Mouse (Mus musculus) megakaryocyte, adult 5-6 weeks (primary cell): ENCODE measurements around the gene Sall1. TPM values are rescaled to one million over a fixed set of nuclear protein-coding genes. Genes with fewer than 3 reads are reported as not detected.

Source experiments
- ATAC-seq: 2 replicates; pipeline ENCODE4 v1.8.0; 2016; ENCODE audit warnings: mild to moderate bottlenecking, inconsistent platforms; ENCODE audit not compliant: poor library complexity, severe bottlenecking
- total RNA-seq, 2 experiments: library from RNA; stranded (forward) in 1 of 2; stranded (reverse) in 1 of 2; fragments of 153-499, 151-499 nt in 1 of 2; fragments of 221-1000, 200-1000 nt in 1 of 2; gene quantifications; 2 replicates each; pipeline versions ENCODE4 v1.2.3 to v1.2.4; 2015 to 2017

Gene Sall1
- total RNA-seq, 2 experiments from 2014 or later, result not detected

DNA sequence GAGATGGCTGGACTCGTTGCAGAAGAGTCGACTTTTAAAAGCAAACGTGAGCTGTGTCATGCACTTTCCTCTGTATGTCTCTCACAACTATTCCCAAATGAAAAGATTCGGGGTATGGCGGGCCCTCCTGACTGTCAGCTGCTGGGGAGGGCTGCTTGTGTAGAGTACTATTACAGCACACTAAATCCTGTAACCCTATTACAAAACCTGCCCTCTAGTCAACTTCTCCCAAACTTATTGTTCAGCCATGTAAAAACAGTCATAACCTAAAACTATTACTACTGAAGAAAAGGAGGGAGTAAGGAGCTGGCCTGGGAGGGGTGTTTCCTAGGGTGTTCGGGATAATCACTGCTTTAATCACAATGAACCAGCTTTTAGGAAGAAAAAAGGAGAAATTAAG is 4.1 kb downstream of the Sall1 start:
- ATAC-seq, result no peak

DNA sequence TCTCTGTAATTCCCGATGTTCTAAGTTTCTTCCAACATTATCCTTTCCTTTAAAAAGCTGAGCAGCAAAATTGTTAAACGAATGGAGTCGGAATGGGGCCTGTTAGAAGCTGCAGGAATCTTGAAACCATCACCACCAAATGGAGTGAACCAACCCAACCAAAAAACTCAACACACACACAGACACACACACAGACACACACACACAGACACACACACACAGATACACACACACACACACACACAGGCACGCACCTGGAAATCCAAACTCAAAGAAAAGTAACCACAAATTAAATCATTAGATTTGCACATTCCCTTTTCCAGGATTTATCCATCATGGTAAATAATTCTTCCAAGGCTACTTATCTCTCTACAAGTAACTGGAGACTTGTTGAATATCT is 5.0 kb downstream of the Sall1 start:
- no peak for ATAC-seq

DNA sequence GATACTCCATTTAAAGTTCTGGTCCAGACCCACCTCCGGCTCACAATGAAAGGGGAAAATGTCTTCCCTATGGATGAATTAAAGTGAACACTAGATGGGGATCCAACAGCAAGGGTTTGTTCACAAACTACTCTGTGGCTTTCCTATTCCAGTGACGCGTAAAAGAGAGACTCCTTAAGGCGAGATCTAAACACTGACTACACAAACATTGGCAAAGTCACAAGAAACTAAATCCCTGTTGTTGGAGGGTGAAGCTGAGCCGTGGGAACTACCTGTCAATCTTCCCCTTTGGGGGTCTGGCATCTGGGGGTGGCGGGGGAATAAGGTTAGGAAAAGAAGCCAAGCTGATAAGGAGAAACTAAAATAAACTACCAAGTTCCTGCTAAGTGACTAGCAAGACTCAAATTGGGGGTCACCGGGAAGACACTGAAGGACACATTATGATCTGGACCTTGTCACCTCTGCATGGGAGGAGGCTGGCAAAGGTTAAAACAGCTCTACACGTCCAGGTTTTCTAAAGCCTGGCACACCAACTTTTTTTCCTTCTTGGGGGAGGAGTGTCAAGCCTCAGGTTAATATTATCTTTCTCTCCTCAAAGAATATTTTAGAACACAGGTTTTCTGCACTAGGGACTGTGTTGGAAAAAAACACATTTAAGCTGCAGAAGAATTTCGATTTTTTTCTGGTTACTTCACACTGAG is 6.3 kb downstream of the Sall1 start:
- ATAC-seq, result no peak

DNA sequence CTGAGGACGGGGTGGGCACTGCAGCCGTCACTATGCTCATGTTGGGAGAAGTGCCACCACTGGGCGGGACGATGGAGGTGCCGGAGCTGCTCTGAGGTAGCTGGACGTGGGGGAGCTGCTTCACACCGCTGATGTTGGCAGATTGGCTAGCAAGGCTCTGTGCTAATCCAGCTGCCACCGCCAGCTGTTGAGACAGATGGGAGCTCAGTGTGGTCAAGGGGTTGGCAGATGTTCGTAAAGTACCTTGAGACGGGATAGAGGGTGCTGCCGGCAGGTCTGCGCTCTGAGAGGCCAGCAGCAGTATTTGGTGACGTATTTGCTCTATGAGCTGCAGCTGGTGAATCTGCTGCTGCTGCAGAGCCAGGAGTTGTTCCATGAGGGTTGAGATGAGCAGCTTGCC is 11.6 kb downstream of the Sall1 start:
- no peak for ATAC-seq

DNA sequence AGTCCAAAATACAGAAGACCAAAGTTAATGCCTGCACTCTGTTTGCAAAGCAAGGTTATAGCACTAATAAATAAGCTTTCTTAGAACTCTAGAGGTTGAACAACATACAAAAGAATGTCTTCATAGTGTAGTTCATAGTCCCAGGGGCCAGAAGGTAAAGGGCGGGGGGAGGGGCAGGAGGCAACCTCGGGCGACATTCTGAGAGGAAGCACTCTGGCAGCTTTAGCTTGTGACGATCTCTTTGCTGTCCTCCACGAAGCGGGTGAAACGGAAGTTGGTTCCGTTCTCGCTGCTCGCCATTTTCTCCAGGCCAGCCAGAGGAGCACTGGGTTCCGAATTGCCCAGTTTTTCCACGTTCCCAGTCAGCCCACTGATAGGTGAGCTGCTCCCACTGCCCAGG is 15.8 kb downstream of the Sall1 start:
- ATAC-seq, result no peak

DNA sequence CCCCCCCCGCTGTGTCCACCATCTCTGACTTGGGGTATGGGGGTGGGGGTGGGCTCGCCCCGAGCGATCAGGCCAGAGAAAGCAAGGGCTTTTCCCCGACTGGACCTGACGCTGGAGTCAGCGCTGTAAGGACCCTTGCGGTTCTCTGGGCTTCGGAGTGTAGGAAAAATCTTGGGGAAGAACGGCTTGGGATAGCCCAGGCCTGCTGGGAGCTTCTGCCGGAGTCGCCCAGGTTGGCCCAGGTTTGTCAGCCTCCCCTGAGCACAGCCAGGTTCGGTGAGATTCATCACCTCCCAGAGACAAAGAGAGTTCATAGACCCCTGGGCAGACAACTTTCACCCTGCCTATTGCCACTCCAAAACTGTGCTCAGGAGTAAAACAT is 17.8 kb downstream of the Sall1 start:
- ATAC-seq, result no peak

DNA sequence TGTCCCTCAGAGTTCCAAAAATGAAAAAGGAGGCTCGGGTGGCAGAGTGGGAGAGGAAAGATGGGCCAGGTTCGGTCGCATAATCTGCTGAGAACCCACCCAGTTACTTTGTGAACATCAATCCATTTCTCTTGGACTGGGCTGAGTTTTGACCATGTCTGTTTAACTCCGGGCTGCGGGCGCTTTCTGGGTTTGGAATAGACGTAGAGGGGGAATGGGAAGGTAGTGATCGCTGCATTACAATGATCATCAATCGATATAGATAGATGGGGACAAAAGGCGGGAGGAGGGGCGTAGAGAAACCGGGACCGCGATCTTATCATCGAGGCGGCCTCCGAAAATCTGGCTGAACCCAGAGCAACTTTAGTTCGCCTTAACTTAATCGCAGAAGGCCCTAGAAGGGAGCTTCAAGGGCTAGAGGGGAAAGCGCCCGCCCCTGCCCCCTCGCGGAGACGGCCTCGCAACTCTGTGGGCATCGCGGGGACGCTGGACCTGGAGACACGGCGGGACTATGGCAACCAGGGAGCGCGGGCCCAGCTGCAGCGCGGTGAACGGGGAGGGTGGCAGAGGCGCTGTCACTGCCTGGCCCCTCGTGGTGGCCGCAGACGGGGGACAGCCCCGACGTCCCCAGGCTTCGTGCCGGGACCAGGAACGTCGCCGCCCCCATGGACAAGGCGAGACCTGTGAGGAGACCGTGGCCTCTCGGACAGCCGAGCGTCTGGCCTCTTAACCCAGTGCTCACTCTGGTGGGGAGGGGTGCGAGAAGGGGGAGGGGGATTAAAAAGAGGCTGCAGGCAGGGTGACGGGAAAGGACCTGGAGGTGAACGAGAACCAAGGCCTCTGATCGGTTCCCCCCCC is 18.5 kb downstream of the Sall1 start:
- ATAC-seq, result no peak

DNA sequence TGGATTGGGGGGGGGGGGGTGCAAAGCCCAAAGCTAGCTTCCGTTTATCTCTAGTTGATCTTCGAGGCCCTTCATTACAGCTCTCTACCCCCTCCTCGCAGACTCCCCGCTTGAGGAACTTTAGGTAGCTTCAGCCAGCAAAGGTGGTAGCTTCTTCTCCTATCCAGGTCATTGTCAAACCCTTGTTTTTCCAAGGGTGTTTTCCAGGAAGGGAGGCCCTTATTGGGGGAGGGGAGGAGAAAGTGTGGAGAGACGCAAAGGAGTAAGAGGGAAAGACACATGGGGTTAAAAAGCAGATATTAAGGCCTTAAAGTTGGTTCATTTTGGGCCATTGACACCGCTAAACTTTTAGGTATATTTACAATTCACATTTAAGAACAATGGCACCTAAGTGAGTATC is 19.2 kb downstream of the Sall1 start:
- ATAC-seq, result no peak

DNA sequence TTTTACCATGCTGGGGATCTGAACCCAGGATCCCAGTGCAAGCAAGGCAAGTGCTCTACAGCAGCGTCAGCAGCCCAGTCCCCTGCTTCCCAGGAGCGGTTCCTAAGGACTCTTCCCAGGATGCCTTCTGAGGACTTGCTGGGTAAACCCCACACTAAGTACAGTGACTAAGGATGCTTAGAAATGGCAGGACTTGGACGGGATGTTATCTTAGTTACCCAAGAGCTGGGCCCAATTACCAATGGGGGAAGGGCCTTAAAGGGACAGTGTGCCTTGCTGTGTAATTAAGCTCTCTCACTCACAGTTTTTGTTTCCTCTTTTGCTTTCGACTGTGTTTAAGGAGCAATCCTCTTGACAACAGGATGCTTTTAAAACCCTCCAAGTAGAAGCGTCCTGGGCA is 22.8 kb downstream of the Sall1 start:
- no peak for ATAC-seq

DNA sequence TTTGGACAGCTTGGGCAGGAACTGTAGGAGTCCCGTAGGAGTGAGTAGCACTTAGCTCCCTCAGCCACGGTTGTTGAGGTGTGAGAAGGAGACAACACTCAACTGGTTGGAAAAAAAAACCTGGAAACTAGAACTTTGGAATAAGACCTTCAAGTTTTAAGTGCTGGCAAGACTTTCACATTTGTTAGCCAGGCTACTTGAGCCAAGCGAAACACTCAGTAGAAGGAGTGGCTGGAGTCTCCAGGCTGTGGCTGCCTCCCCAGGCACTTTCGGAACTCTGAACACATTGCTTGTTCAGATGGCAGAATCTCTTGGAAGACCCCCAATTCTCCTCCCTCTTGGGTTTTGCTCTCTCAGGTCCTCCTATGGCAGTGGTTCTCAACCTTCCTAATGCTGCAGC is 26.1 kb downstream of the Sall1 start:
- ATAC-seq, result no peak

DNA sequence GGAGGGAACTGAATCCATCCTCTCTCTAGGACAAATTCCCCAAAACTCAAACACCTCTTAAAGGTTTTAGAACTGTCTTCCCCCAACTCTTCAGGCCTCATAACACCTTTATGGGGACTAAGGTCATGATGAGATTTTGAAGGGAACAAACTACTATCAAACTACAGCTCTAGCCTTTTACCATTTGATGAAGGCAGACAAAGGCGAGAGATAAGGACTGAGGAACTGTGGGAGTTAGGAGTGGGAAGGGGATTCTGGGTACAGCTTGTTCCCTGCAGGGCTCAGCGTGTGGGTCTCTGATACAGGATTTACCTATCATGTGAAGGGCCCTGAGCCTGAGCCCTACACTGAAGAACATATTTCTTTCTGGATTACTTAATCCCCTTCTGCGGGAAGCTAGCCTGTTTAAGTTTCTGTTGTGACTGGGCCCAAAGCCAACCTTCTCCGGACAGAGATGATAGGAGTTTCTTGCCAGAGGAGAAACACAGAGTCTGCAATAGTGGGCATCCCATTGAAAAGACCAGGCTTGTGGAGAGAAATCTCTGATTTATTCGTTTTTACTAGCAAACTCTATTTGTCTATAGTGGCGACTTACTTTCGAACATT is 27.4 kb downstream of the Sall1 start:
- no peak for ATAC-seq

DNA sequence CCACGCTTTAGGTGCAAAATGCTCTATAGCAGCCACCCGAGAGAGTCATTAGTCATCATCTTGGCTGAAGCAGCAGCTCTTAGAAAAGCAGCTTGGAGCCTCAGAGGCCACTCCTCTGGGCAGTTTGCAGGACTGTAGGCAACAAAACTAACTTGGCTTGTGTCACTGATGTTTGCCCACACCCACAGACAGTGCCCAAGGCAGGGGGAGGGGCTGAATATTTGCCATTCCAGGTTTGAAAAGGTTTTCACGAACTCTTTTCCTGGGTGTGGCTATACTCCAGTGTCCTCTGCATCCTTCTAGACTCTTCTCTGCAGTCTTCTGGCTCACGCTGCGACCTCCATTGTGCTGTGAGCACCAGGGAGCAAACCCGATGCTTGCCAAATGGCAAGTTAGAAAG is 28.4 kb downstream of the Sall1 start:
- ATAC-seq, result no peak

DNA sequence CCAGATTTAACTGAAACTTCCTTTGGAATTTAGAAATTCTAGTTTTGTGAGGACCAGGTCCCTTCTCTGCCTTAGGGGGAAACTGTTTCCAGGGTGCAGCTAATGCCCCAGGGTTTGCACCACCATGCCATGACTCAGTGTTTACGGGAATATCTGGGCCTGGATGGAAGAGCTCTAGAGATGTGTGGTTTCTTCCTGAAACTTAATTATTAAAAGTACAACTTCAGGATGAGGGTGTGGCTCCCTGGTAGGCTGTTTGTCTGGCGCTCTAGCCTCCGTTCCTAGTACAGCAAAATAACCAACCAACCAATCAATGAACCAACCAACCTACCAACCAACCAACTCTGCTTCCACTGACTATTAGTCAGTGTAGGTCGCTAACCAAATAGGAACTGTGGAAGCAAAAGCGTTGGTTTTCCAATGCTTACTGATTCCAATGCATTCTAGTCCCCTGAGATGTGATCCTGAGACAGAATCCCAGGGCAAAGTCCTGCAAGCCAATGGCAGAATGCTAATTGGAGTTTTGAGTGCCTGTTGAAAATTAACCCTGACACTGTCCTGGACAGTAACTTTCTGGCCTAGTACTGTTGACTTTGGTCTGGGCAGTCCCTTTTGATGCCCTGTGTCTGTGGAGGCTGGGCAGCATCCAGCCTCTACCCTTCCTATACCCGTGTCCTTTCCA is 31.0 kb downstream of the Sall1 start:
- ATAC-seq, result no peak

DNA sequence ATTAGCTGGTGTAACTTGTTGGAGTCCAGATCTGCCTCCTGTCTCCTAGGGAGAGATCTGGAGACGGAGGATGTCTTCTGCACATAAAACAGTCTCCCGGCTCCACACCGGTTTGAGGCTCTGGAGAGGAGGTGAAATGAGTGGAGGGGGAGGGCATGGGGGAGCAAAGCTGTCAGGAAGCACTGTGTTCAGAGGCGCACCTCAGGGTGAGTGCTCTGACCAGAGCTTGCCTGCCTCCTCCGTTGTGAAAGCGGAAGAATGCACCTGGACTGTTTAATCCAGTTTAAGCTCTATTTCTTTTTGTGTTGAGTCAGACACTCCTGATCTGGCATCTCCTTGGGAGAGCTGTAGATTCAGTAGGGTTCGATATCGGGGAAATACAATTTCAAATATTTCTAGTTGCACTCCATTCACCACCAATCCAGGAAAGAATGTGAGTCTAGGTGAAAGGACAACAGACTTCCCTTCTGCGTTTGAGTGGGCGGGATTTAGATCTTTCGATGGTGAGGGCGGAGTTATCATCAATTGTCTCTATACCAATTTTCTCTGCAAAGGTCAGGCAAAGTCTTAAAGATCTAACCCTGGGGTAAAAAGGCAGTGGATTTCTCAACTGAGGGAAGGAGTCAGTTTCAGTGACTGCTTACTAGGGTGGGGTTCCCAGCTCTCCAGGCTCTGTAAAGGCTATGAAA is 31.8 kb downstream of the Sall1 start:
- no peak for ATAC-seq

DNA sequence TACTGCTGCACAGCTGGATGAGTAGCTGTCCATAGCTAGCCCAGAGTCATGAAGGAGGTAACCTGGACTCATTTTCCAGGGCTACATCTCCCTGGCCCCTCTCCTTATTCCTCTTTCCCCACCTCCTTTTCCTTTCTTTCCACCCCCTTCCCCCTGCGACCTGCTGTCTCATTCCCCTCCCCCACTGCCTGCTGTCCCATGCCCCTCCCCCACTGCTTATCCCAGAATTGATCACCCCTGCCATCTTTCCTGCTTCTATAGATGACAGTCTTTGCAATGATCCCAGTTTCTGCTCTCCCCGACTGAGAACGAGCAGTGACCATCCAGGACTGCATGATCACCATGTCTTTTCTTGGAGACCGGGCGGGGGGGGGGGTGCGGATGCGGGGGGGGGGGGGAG is 35.2 kb downstream of the Sall1 start:
- ATAC-seq, result no peak

DNA sequence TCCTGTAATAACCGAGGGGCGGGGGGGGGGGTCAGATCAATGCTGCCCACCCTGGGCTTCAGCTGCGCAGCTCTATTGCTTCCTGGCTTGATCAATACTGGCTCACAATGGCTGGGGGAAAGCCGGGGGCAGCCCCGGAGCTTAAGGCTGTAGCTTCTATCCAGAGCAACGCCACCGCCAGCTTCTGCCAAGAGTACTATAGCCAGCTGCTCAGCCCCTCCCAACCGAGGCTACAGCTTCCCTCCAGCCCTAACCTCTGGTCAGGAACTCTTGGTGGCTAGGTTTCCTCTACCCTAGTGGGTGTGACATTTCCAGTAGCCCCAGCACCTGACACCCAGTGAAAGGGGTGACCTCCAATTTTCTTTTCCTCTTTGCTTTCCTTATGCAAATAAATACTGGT is 36.8 kb downstream of the Sall1 start:
- ATAC-seq, result no peak

DNA sequence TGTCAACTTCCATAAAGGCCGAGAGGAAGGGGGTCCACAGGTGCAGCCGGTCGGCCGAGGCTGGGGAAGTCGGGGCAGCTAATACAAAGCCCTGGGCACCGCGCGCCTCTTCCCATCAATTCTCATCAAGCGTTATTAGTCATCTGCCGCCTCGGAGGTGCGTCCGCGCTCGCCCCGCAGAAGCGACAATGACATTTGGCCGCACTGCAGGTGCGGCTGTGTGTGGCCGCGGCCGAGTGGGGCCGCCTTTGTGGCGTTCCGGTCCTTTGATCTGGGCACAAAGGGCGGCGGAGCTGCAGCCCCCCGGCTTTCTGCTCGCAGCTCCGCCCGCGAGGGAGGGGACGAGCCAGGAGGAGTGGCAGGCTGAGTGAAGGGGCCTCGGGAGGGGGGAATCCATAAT is 37.5 kb downstream of the Sall1 start:
- no peak for ATAC-seq

DNA sequence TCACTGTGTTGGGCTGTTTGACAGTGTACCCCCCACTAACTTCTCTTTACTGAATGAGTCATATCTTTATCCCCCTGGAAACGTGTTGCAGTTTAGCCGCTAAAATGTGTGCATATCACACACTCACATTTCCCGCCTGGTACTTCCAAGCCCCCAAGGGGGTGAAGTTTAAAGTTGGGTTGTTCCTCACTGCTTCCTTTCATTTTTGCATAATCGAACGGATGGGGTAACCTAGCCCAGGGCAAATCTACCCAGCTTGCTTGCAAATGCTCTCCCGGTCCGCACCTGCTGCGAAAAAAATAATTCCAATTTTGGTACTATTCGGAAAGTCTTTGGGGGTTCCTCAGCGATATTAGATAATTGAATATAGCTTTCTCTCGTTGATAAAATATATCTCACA is 38.2 kb downstream of the Sall1 start:
- ATAC-seq, result no peak

DNA sequence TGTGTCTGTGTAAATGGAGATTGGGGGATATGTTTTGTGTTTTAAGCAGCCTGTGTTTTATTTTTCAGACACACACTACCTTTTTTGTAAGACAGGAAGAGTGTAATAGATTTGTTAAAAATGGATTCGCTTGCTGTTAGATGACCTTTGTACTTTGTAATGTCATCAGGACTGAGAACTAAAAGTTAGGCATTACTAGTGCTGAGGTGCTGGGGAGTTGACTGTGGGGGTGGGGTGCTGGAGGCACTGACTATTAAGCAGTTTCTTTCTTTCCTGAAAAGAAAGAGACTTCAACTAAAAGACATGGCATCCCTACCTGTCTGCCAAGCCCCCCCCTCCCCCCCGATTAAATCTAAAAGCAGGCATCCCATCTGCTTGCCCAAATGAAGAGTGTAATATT is 39.9 kb downstream of the Sall1 start:
- no peak for ATAC-seq

DNA sequence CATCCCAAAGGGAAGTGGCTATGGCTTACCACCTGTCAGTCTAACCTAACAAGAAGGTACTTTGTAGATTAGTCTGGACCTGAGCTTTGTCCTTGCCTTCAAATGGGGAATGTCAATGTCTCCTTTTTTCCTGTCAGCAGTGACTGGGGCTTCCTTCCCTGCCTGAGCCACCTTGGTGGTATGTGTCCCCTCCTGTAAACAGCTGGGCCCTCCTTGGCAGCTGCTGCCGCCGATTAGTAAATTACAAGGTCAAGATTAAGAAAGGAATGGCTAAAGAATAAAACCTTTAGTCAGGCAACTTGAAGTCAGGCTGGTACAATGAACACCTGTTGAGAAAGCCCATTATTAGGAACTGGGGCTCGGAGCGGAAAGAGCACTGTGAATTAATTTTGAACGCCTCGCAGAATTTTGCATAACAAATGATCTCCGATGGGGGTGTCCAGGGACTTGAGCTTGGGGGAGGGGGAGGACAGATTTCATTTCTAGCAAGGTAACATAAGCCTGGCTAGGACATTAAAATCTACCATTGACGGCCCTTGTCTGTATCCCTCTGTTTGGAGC is 40.5 kb downstream of the Sall1 start:
- ATAC-seq, result no peak

DNA sequence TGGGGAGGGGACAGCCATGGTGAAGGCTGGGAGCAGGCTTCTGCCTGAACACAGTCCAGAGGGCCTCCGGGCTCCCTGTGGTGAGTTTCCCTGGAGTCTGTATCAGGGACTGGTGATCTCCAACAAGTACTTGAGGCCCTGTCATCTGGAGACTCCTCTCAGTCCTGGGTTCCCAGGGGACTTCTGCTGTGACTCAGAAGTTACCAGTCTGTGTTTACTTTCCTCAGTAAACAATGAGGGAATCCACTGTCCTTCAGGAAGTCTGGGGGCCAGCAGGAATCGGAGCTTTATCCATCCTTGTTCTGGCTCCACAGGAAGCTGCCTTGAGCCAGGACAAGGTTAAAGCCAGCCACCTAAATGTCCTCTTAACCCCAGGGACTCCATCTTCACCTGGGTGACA is 41.8 kb downstream of the Sall1 start:
- ATAC-seq, result no peak
